ENCODE assay signal across 12 mouse cellular contexts in genomic region chr7:34327493-34327892, GRCm38 (mm10). TPM values are rescaled to one million over a fixed set of nuclear protein-coding genes. Genes with fewer than 3 reads are reported as not detected.
A peak's percentile ranks its signal among the peaks of the same experiment; 100 is the strongest.
DNase-seq lines count a peak whose midpoint lies in the region; ATAC-seq and TF ChIP-seq lines count a peak whose summit lies in the region.
"Had no signal": no experiment of that assay in that cellular context is flagged by ENCODE, and none has a peak within 500 bp of the region (broad histone marks: within the 10 kb centered on the region; RNA-seq: fewer than 3 reads in every experiment).

No protein-coding gene starts in this region.

- intact Hi-C loops in heart, postnatal 36 days (cut with DNase I), result no loop called here

- no peak for TF ChIP-seq POLR2A in lung, adult 2 months (IDR thresholded peaks at IDR 0.05; ENCODE audit: borderline replicate concordance, extremely low read depth, low read depth, low read length)
- no peak for TF ChIP-seq POLR2A in cortical plate, adult 2 months (IDR thresholded peaks at IDR 0.05; ENCODE audit: extremely low read depth, insufficient read depth, low read length)

- no peaks in the 10 kb centered on the region for H3K36me3 ChIP-seq in heart, embryonic 15.5 days
- H3K36me3 ChIP-seq in stomach, embryonic 16.5 days (ENCODE audit: control insufficient read depth, insufficient read depth, low read length), result no peaks in the 10 kb centered on the region
- H3K36me3 ChIP-seq: hindbrain, embryonic 12.5 days; neural tube, embryonic 13.5 days had no signal

- TF ChIP-seq CTCF in lung, adult 2 months (IDR thresholded peaks at IDR 0.05; ENCODE audit: insufficient read depth, low read length), result no peak
- no peak for TF ChIP-seq CTCF in cortical plate, adult 2 months (IDR thresholded peaks at IDR 0.05; ENCODE audit: extremely low read depth, insufficient read depth, low read length)

- ATAC-seq in heart, embryonic 15.5 days (replicated peaks; ENCODE audit: insufficient number of reproducible peaks, insufficient read depth, low FRiP score, low read depth), result no peak
- peak; percentile 83 for ATAC-seq in stomach, embryonic 16.5 days (ENCODE audit: insufficient read depth, low FRiP score)
- ATAC-seq: liver, postnatal 0 days had no signal

- H3K4me1 ChIP-seq in heart, embryonic 15.5 days (replicated peaks), result peaks cover 8% of the 10 kb centered on the region
- no peaks in the 10 kb centered on the region for H3K4me1 ChIP-seq in lung, adult 2 months (ENCODE audit: control insufficient read depth, insufficient read depth, low read length)
- no peaks in the 10 kb centered on the region for H3K4me1 ChIP-seq in cortical plate, adult 2 months (ENCODE audit: control insufficient read depth, insufficient read depth, low read length)
- H3K4me1 ChIP-seq in stomach, embryonic 16.5 days (ENCODE audit: control insufficient read depth, insufficient read depth, low read length), result 0 out of 2 replicates have a peak, but pooled peaks cover 4% of the 10 kb centered on the region
- H3K4me1 ChIP-seq: hindbrain, embryonic 12.5 days; neural tube, embryonic 13.5 days had no signal

- 23% methylated on average over 3 of the region's 3 CpGs for WGBS in heart, embryonic 15.5 days
- WGBS in lung, adult 2 months, result 32% methylated on average over 3 of the region's 3 CpGs
- 29% methylated on average over 3 of the region's 3 CpGs for WGBS in stomach, embryonic 16.5 days

- H3K27ac ChIP-seq in heart, embryonic 15.5 days, result peak overlapping the region; percentile 30; the same call in 1 of the 2 replicates
- 0 out of 2 replicates have a peak overlapping the region, but pooled peaks have one; percentile 8 for H3K27ac ChIP-seq in cortical plate, adult 2 months (ENCODE audit: insufficient read depth, low read length)
- H3K27ac ChIP-seq in stomach, embryonic 16.5 days (ENCODE audit: low read length), result no peak overlapping the region; the same call in 1 of the 2 replicates
- H3K27ac ChIP-seq: hindbrain, embryonic 12.5 days; neural tube, embryonic 13.5 days had no signal

- H3K4me3 ChIP-seq in heart, embryonic 15.5 days, result no peak overlapping the region
- H3K4me3 ChIP-seq in lung, adult 2 months (replicated peaks; ENCODE audit: extremely low read depth, low read depth, low read length), result no peak overlapping the region
- H3K4me3 ChIP-seq in cortical plate, adult 2 months (ENCODE audit: insufficient read depth, low read length), result no peak overlapping the region
- H3K4me3 ChIP-seq in stomach, embryonic 16.5 days (replicated peaks; ENCODE audit: low read length), result no peak overlapping the region
- H3K4me3 ChIP-seq: hindbrain, embryonic 12.5 days; neural tube, embryonic 13.5 days had no signal

- 0 out of 2 replicates have a peak, but pooled peaks cover 3% of the 10 kb centered on the region for H3K9me3 ChIP-seq in heart, embryonic 15.5 days (replicated peaks)
- 0 out of 2 replicates have a peak, but pooled peaks cover 4% of the 10 kb centered on the region for H3K9me3 ChIP-seq in stomach, embryonic 16.5 days (replicated peaks; ENCODE audit: control insufficient read depth, low read length)
- H3K9me3 ChIP-seq: hindbrain, embryonic 12.5 days; neural tube, embryonic 13.5 days had no signal

- H3K9ac ChIP-seq in heart, embryonic 15.5 days, result no peak overlapping the region
- H3K9ac ChIP-seq in stomach, embryonic 16.5 days (ENCODE audit: low read length), result no peak overlapping the region
- H3K9ac ChIP-seq: hindbrain, embryonic 12.5 days; liver, postnatal 0 days; neural tube, embryonic 13.5 days had no signal

- DNase-seq in heart, postnatal 36 days, result no peak
- DNase-seq in lung, postnatal 25 days (ENCODE audit: low spot score), result peak; percentile 45
- DNase-seq in lung, adult 2 months, result no peak
- no peak for DNase-seq in adrenal gland, postnatal 4 days (ENCODE audit: low spot score in 2 of 2)
- no peak for DNase-seq in right cerebral cortex, postnatal 25 days
- DNase-seq: liver, postnatal 0 days had no signal

- no peak overlapping the region for H3K4me2 ChIP-seq in heart, embryonic 15.5 days
- H3K4me2 ChIP-seq in stomach, embryonic 16.5 days (ENCODE audit: low read depth, low read length), result no peak overlapping the region
- H3K4me2 ChIP-seq: hindbrain, embryonic 12.5 days; midbrain, embryonic 11.5 days; neural tube, embryonic 13.5 days had no signal

- H3K27me3 ChIP-seq in heart, embryonic 15.5 days, result no peaks in the 10 kb centered on the region
- no peaks in the 10 kb centered on the region for H3K27me3 ChIP-seq in stomach, embryonic 16.5 days (ENCODE audit: control insufficient read depth, insufficient read depth, low read length)
- H3K27me3 ChIP-seq: hindbrain, embryonic 12.5 days; neural tube, embryonic 13.5 days had no signal

RNA-seq across cellular contexts. Expression of gene 4931406P16Rik, which starts 14.1 kb away (rescaled TPM):
- 28.2 and 32.5 TPM in 2 replicates for polyA plus RNA-seq in heart, embryonic 15.5 days (2015; fragmentation: Nextera tagmentation; extraction: Ambion mirVana)
- 10 to 100 TPM; 47.4 to 55.9 TPM for total RNA-seq in heart, postnatal 36 days (2021)
- 80.0 and 91.4 TPM in 2 replicates for polyA plus RNA-seq in lung, adult 2 months (2012; rRNA removed)
- 30.6 and 32.0 TPM in 2 replicates for polyA plus RNA-seq in cortical plate, adult 2 months (2012; rRNA removed)
- 30.4 and 32.8 TPM in 2 replicates for polyA plus RNA-seq in stomach, embryonic 16.5 days (2015; fragmentation: Nextera tagmentation; extraction: Ambion mirVana)
- total RNA-seq in adrenal gland, postnatal 4 days (2021), result 10 to 100 TPM; 89.3 to 90.7 TPM
